Mouse (Mus musculus) kidney, embryonic 14.5 days (tissue): ENCODE measurements around the gene 0610040J01Rik. TPM values are rescaled to one million over a fixed set of nuclear protein-coding genes. Genes with fewer than 3 reads are reported as not detected.
A peak's percentile ranks its signal among the peaks of the same experiment; 100 is the strongest.

ENCODE experiments used
- ATAC-seq: fragments of 200-750 bp; cut with Nextera tagmentation; 2 replicates; pipeline ENCODE4 v1.8.0; 2017; ENCODE audit warnings: moderate number of reproducible peaks, mild to moderate bottlenecking, moderate TSS enrichment, moderate library complexity; ENCODE audit not compliant: low FRiP score, low TSS enrichment
- H3K27ac ChIP-seq: fragments of 300-500 bp; sonication (generic); 2 replicates; pipeline ENCODE4 v1.5.1; 2014; ENCODE audit warnings: low read depth, mild to moderate bottlenecking, low read length, moderate library complexity, mixed read lengths
- H3K27me3 ChIP-seq: fragments of 300-500 bp; sonication (generic); 2 replicates; pipeline ENCODE4 v1.6.1; 2014; ENCODE audit warnings: mild to moderate bottlenecking, low read length; ENCODE audit not compliant: control insufficient read depth, insufficient read depth
- H3K36me3 ChIP-seq: fragments of 300-500 bp; sonication (generic); 2 replicates; pipeline ENCODE4 v1.6.1; 2014; ENCODE audit warnings: low read length, mixed read lengths; ENCODE audit not compliant: control insufficient read depth, insufficient read depth
- H3K4me1 ChIP-seq: fragments of 300-500 bp; sonication (generic); 2 replicates; pipeline ENCODE4 v1.6.1; 2014; ENCODE audit warnings: low read length, mixed read lengths; ENCODE audit not compliant: control insufficient read depth, insufficient read depth
- H3K4me2 ChIP-seq: fragments of 300-500 bp; sonication (generic); replicated peaks from 2 replicates; pipeline ENCODE4 v1.6.1; 2014; ENCODE audit warnings: low read depth, mild to moderate bottlenecking, low read length
- H3K4me3 ChIP-seq: fragments of 300-500 bp; sonication (generic); 2 replicates; pipeline ENCODE4 v1.5.1; 2014; ENCODE audit warnings: mild to moderate bottlenecking, low read length
- H3K9ac ChIP-seq: fragments of 300-500 bp; sonication (generic); 2 replicates; pipeline ENCODE4 v1.6.1; 2014; ENCODE audit warnings: low read depth, mild to moderate bottlenecking, low read length, moderate library complexity
- H3K9me3 ChIP-seq: fragments of 300-500 bp; sonication (generic); 2 replicates; pipeline ENCODE4 v1.6.1; 2016; ENCODE audit warnings: low read length; ENCODE audit not compliant: control insufficient read depth
- WGBS: fragments of 180-500 bp; shearing (Covaris S2); extraction: QIAGEN DNeasy Blood & Tissue Kit; methylation state at CpG from one replicate; pipeline ENCODE4 v1.1.7; 2014; 5-methylcytosine and 5-hydroxymethylcytosine counted together
- polyA plus RNA-seq: library from polyadenylated mRNA; unstranded; fragments of >200 nt; fragmentation: Nextera tagmentation; extraction: Ambion mirVana; gene quantifications from 2 replicates; pipeline ENCODE4 v1.2.1, GENCODE M21; 2014

0610040J01Rik gene
- polyA plus RNA-seq, 1 experiment from 2014 or later: 33.2 TPM

DNA sequence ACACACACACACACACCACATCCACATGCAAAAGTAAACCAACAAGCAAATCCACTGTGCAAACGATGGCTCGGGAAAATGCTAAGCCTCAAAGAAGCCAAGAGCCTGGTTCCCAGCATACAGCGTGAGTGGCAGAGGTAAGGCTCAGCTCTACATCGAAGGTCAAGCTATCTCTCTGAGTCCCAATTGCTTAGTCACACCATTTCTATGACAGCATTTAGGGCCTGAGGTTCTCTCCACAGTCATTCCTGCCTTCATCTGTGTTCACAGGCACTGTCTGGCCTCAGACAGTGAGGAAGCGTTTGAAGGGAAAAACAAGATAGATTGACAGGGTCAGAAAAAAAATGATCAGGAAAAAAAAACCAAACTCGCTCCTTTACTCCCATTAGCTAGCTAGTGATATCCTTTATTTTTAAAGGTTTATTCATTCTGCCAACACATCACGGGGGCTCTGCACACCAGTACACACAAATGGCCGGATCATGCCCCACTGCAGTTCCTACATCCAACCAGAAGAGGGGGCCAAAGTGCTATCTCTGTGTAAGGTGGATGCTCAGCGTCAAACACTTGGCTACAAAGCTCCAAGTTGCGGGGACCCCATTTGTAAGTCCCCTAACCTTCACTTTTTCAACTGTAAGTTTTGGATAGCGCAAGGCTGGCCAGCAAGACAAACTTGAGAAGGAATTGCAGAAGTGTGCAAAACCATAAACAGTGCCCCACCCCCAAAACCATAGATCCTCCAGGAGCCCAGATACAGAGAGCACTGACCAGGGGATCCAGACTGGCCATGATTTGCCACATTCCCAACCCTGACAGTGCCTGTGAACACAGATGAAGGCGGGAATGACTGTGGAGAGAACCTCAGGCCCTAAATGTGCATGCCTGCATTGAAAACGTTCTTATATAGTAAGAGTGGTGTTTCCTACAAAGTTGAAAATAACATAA, 94.3 kb downstream of the 0610040J01Rik start:
- 40% methylated on average over 13 of the region's 13 CpGs for WGBS
- peak overlapping the region; percentile 17; the same call in 1 of the 2 replicates for H3K4me2 ChIP-seq

DNA sequence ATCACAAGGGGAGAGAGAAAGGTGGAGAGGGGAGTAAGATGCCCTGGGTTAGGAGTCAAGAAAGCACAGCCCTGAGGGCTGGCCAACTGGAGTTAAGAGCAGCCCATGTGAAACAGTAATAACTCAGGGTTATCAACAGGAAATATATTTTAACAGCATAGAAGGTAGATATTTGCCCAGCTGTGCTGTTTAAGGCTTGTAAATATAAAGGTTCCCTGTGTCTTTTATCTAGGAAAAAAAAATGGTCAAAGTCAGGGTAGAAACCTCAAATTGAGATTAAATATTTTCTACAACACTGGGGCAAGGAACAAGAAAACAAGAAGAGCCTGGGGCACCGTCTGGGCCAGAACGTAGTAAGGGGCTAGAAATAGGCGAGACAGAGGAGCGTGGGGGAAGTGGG, 95.3 kb downstream of the 0610040J01Rik start:
- Histone ChIP-seq H3K9ac (no peak overlapping the region), H3K27me3 (no peaks in the 10 kb centered on the region), H3K4me1 (no peaks in the 10 kb centered on the region), H3K27ac (no peak overlapping the region), H3K36me3 (no peaks in the 10 kb centered on the region), H3K9me3 (no peaks in the 10 kb centered on the region), H3K4me2 (no peak overlapping the region), H3K4me3 (no peak overlapping the region)
- 33% methylated on average over 4 of the region's 4 CpGs for WGBS
- no peak for ATAC-seq

More for the DNA sequence above, 94.3 kb downstream of the 0610040J01Rik start:
- Histone ChIP-seq H3K4me1 (no peaks in the 10 kb centered on the region), H3K9ac (no peak overlapping the region), H3K9me3 (no peaks in the 10 kb centered on the region), H3K4me3 (no peak overlapping the region), H3K36me3 (no peaks in the 10 kb centered on the region), H3K27ac (no peak overlapping the region), H3K27me3 (no peaks in the 10 kb centered on the region)
- peak; percentile 48; the same call in 1 of the 2 replicates for ATAC-seq

DNA sequence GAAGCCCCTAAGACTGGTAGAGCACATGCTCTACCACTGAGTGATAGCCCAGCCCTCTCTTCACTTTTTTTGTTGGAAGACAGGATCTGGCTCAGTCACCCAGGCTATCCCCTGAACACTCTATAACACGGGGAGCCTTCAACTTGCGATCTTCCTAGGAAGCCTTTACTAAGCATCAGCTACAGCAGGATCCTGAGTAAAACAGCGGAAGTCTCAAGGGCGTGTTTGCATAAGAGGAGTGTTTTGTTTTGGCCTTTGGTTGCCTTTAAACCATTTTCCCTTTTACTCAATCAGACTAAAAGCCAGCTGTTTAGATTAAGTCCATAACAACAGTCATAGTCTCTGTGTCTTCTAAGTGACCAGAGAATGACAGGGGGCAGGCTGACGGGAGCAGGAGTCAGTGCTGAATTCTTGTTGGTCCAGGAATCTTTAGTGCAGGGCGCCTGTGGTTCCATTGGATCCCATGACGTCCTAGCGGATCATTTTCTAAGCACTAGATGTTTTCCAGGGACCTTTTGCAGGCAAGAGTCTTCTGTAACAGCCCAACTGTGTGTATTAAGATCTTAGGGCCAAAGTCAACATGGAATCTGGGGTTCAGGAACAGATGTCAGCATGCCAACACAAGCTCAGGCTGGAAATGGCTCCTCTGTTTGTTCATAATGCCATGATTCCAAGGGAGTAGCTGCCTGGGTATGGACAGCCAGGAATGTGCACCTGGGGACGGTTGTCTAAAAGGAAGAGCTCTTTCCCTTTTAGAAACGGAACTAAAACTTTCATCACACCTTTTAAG, 98.2 kb downstream of the 0610040J01Rik start:
- Histone ChIP-seq H3K4me2 (no peak overlapping the region), H3K4me3 (no peak overlapping the region), H3K27me3 (no peaks in the 10 kb centered on the region), H3K36me3 (no peaks in the 10 kb centered on the region), H3K4me1 (no peaks in the 10 kb centered on the region), H3K9ac (no peak overlapping the region), H3K27ac (no peak overlapping the region), H3K9me3 (no peaks in the 10 kb centered on the region)
- 91% methylated on average over 10 of the region's 10 CpGs for WGBS
- ATAC-seq: no peak

DNA sequence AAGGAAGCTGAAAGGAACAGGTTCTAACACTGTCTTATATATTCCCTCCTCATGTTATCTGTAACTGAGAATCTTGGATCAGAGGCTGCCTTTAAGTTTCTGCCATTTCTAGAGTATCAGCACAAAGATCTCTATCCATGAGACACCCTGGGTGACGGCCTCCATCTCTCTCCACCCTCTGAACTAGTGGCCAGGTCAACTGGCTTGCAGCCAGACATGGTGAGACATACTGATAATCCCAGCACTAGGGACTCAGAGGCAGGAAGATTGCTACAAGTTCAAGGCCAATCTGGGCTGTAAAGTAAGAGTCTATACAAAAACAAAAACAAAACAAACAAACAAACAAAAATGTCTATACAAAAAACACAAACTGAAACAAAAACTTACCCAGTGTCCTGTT, 102.7 kb downstream of the 0610040J01Rik start:
- WGBS: 63% methylated on average over 1 of the region's 1 CpGs
- H3K27me3 ChIP-seq: no peaks in the 10 kb centered on the region
- H3K27ac ChIP-seq: no peak overlapping the region
- ATAC-seq: no peak
- H3K9ac ChIP-seq: no peak overlapping the region
- no peaks in the 10 kb centered on the region for H3K4me1 ChIP-seq
- no peak overlapping the region for H3K4me3 ChIP-seq
- H3K36me3 ChIP-seq: no peaks in the 10 kb centered on the region
- no peaks in the 10 kb centered on the region for H3K9me3 ChIP-seq
- no peak overlapping the region for H3K4me2 ChIP-seq

DNA sequence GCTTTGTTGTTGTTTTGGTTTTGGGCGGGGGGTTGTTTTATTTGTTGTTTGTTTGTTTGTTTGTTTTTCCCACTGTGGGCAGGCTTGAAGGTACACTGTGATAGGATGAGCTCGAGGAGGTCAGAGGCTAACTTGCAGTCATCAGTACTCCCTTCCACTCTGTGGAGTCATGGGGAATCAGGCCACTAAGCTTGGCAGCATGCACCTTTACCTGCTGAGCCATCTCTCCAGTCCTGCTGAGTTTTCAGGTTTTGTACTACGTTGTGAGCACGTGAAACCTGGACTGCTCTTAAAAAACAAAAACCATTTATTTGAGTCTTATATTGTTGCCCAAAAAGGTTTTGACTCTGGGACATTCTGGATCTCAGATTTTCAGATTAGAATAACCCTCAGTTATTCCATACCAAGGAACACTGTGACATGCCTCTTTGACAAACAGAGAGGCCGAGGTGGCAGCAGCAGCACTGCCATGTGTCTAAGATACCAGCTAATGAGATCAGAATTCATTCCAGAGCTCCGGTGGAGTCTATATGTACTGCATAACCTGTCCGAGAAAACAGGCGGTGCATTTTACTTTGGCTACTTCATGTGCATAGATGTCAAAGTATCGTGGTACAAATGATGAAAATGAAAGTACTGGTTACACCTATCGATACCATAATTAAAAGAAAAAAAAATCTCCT, 104.4 kb downstream of the 0610040J01Rik start:
- Histone ChIP-seq H3K4me3 (no peak overlapping the region), H3K4me2 (no peak overlapping the region), H3K27me3 (no peaks in the 10 kb centered on the region), H3K36me3 (no peaks in the 10 kb centered on the region), H3K9ac (no peak overlapping the region), H3K4me1 (no peaks in the 10 kb centered on the region), H3K9me3 (no peaks in the 10 kb centered on the region), H3K27ac (no peak overlapping the region)
- ATAC-seq: no peak
- WGBS: 88% methylated on average over 10 of the region's 10 CpGs

DNA sequence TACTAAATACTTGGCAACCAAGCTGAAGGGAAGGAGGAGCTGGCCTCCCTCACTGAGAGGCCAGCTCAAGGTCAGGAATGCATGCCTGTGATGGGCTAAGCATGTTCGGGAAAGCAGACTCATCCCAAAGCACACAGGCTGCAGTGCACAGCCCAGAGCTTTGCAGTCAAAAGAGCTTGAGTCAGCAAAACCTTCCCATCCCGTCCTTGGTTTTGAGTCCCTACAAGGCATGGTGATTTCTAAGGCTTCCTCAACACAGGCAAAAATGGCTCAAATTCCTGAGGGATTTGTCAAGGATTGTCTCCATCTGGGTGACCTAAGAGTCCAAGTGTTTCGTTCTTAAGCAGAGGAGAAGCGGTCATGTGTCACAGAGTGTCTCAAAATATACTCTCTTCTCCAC, 106.0 kb downstream of the 0610040J01Rik start:
- Histone ChIP-seq H3K4me2 (no peak overlapping the region), H3K27ac (no peak overlapping the region), H3K4me3 (no peak overlapping the region), H3K27me3 (no peaks in the 10 kb centered on the region), H3K9me3 (no peaks in the 10 kb centered on the region), H3K36me3 (0 out of 2 replicates have a peak, but pooled peaks cover 2% of the 10 kb centered on the region), H3K9ac (no peak overlapping the region), H3K4me1 (no peaks in the 10 kb centered on the region)
- WGBS: 64% methylated on average over 4 of the region's 4 CpGs
- no peak for ATAC-seq

DNA sequence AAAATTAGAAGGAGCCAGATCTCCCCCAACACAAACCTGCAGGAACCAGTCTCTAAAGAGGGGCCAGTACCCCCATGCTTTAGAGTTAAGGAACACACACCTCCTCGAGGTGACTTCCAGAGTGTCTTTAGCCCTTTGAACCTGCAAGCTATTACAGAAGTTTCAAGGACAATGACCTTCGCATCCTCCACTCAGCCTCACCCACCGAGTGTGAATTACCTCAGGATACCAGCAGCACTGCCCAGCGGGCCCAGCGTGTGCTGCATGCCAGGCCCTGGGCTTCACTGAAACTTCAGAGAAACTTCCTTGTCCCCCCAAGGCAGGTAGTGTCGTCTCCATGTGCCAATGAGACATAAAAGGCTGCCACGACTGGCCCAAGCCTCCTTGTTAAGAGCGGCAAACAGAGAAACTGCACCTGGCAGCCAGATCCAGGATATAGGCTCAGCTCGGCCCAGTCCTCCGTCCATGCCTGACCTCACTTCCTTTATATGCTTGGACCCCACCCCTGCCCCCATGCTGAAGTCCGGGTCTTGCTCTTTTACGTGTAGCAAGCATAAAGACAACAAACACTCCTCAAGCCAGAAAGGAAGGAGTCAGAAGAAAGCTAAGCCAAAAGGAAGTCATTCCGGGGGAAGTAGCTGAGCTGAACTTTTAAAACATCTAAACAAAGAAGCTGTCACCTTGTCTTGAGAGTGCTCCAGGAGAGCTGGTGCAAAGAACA, 111.3 kb downstream of the 0610040J01Rik start:
- WGBS: 67% methylated on average over 13 of the region's 13 CpGs
- 0 out of 2 replicates have a peak, but pooled peaks cover 2% of the 10 kb centered on the region for H3K36me3 ChIP-seq
- no peaks in the 10 kb centered on the region for H3K27me3 ChIP-seq
- H3K9me3 ChIP-seq: no peaks in the 10 kb centered on the region
- no peak overlapping the region for H3K27ac ChIP-seq
- no peak overlapping the region for H3K4me2 ChIP-seq
- no peak overlapping the region for H3K4me3 ChIP-seq
- ATAC-seq: 0 out of 2 replicates have a peak, but pooled peaks have one; percentile 49
- no peaks in the 10 kb centered on the region for H3K4me1 ChIP-seq
- H3K9ac ChIP-seq: no peak overlapping the region

DNA sequence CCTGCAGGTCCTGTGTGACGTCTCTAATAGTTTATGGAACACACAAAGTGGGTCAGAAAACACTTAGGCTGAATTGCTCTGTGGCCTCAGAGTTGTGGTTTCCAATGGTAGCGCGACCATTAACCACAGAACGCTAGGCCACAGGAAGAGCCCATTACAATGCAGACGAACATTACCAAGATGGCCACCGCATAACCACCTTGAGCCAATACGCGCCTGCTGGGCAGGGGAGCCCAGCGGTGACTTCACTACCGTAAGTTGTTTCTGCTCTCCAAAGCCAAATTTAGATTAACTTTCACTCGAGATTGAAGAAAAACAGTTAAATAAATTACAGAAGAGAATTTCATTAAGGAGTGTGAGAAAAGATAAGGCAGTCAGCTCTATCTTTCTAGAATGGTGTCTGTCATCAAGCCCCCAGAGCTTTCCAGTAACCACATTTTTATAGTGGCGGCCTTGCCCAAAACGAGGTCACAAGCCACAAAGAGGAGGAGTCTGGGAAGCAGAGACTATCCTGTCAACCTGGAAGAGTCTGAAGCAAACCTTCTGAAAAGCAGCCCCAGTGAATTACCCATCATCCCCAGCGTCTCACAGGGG, 113.0 kb downstream of the 0610040J01Rik start:
- Histone ChIP-seq H3K9me3 (no peaks in the 10 kb centered on the region), H3K27me3 (no peaks in the 10 kb centered on the region), H3K4me3 (no peak overlapping the region), H3K27ac (no peak overlapping the region), H3K4me2 (no peak overlapping the region), H3K4me1 (no peaks in the 10 kb centered on the region), H3K36me3 (0 out of 2 replicates have a peak, but pooled peaks cover 14% of the 10 kb centered on the region), H3K9ac (no peak overlapping the region)
- 92% methylated on average over 14 of the region's 14 CpGs for whole genome bisulfite sequencing
- ATAC-seq: no peak
